Mouse (Mus musculus) kidney, embryonic 16.5 days (tissue): ENCODE measurements at regions not wholly inside any gene's neighbourhood (a gene's known extent, or its start where the extent isn't known, plus 50 kb on each side); places are given as distances from the start of the nearest gene placed in this dataset.

ENCODE experiments used
- ATAC-seq: fragments of 200-750 bp; cut with Nextera tagmentation; 2 replicates; pipeline ENCODE4 v1.8.0; 2017; ENCODE audit warnings: moderate TSS enrichment; ENCODE audit not compliant: low FRiP score, low TSS enrichment
- H3K27ac ChIP-seq: fragments of 300-500 bp; sonication (generic); 2 replicates; pipeline ENCODE4 v1.5.1; 2014; ENCODE audit warnings: low read length
- H3K27me3 ChIP-seq: fragments of 300-500 bp; sonication (generic); 2 replicates; pipeline ENCODE4 v1.6.1; 2014; ENCODE audit warnings: low read length, control low read depth, mixed read lengths; ENCODE audit not compliant: insufficient read depth
- H3K36me3 ChIP-seq: fragments of 300-500 bp; sonication (generic); 2 replicates; pipeline ENCODE4 v1.6.1; 2014; ENCODE audit warnings: low read length, control low read depth, mixed read lengths; ENCODE audit not compliant: insufficient read depth
- H3K4me1 ChIP-seq: fragments of 300-500 bp; sonication (generic); 2 replicates; pipeline ENCODE4 v1.6.1; 2014; ENCODE audit warnings: low read length, control low read depth, mixed read lengths; ENCODE audit not compliant: insufficient read depth
- H3K4me2 ChIP-seq: fragments of 300-500 bp; sonication (generic); replicated peaks from 2 replicates; pipeline ENCODE4 v1.6.1; 2014; ENCODE audit warnings: low read depth, low read length
- H3K4me3 ChIP-seq: fragments of 300-500 bp; sonication (generic); 2 replicates; pipeline ENCODE4 v1.5.1; 2014; ENCODE audit warnings: mild to moderate bottlenecking, low read length
- H3K9ac ChIP-seq: fragments of 300-500 bp; sonication (generic); replicated peaks from 2 replicates; pipeline ENCODE4 v1.6.1; 2014; ENCODE audit warnings: low read length
- H3K9me3 ChIP-seq: fragments of 300-500 bp; sonication (generic); 2 replicates; pipeline ENCODE4 v1.6.1; 2016; ENCODE audit warnings: low read length, control low read depth
- WGBS: fragments of 180-500 bp; shearing (Covaris S2); extraction: QIAGEN DNeasy Blood & Tissue Kit; methylation state at CpG from one replicate; pipeline ENCODE4 v1.1.7; 2014; 5-methylcytosine and 5-hydroxymethylcytosine counted together

GRCm38 (mm10) chr19:21036507-21037425, 82.8 kb upstream of the Tmc1 start:
- ATAC-seq = peak; percentile 47; the same call in 1 of the 2 replicates
- H3K9ac ChIP-seq = no peak overlapping the region
- no peaks in the 10 kb centered on the region for H3K27me3 ChIP-seq
- 21% methylated on average over 14 of the region's 14 CpGs for WGBS
- H3K4me3 ChIP-seq = no peak overlapping the region
- peak overlapping the region; percentile 45; the same call in 1 of the 2 replicates for H3K27ac ChIP-seq
- no peaks in the 10 kb centered on the region for H3K9me3 ChIP-seq
- peaks cover 18% of the 10 kb centered on the region for H3K4me1 ChIP-seq
- peak overlapping the region; percentile 30; the same call in 1 of the 2 replicates for H3K4me2 ChIP-seq
- no peaks in the 10 kb centered on the region for H3K36me3 ChIP-seq

GRCm38 (mm10) chr19:21035505-21035904, 81.5 kb upstream of the Tmc1 start:
- Histone ChIP-seq H3K9me3 (no peaks in the 10 kb centered on the region), H3K9ac (no peak overlapping the region), H3K4me1 (peaks cover 18% of the 10 kb centered on the region), H3K27me3 (no peaks in the 10 kb centered on the region), H3K36me3 (no peaks in the 10 kb centered on the region), H3K27ac (no peak overlapping the region), H3K4me3 (no peak overlapping the region), H3K4me2 (no peak overlapping the region)
- WGBS = 7% methylated on average over 4 of the region's 4 CpGs
- ATAC-seq = peak; percentile 40; the same call in 1 of the 2 replicates

- no peaks in the 10 kb centered on the region for H3K9me3 ChIP-seq
- 85% methylated on average over 3 of the region's 3 CpGs for WGBS
- H3K4me3 ChIP-seq = no peak overlapping the region
- no peak overlapping the region for H3K9ac ChIP-seq
- no peak for ATAC-seq
- no peak overlapping the region for H3K4me2 ChIP-seq
- H3K36me3 ChIP-seq = no peaks in the 10 kb centered on the region
- H3K27ac ChIP-seq = no peak overlapping the region
- no peaks in the 10 kb centered on the region for H3K27me3 ChIP-seq
- peaks cover 18% of the 10 kb centered on the region for H3K4me1 ChIP-seq
These were observed 80.0 kb upstream of the Tmc1 start for GRCm38 (mm10) chr19:21033991-21034390.

- Histone ChIP-seq H3K9me3 (no peaks in the 10 kb centered on the region), H3K9ac (no peak overlapping the region), H3K36me3 (no peaks in the 10 kb centered on the region), H3K4me3 (no peak overlapping the region), H3K27me3 (no peaks in the 10 kb centered on the region), H3K4me2 (no peak overlapping the region), H3K4me1 (peaks cover 18% of the 10 kb centered on the region), H3K27ac (no peak overlapping the region)
- WGBS = 78% methylated on average over 2 of the region's 2 CpGs
- ATAC-seq = no peak
These were observed 78.6 kb upstream of the Tmc1 start for GRCm38 (mm10) chr19:21032558-21032957.

- WGBS = 76% methylated on average over 4 of the region's 4 CpGs
- no peak overlapping the region for H3K4me3 ChIP-seq
- H3K36me3 ChIP-seq = no peaks in the 10 kb centered on the region
- H3K9ac ChIP-seq = no peak overlapping the region
- no peak overlapping the region for H3K4me2 ChIP-seq
- H3K9me3 ChIP-seq = no peaks in the 10 kb centered on the region
- H3K27ac ChIP-seq = no peak overlapping the region
- ATAC-seq = no peak
- peaks cover 14% of the 10 kb centered on the region for H3K4me1 ChIP-seq
- no peaks in the 10 kb centered on the region for H3K27me3 ChIP-seq
These were observed 77.8 kb upstream of the Tmc1 start for GRCm38 (mm10) chr19:21031768-21032308.

- H3K36me3 ChIP-seq = no peaks in the 10 kb centered on the region
- no peak overlapping the region for H3K27ac ChIP-seq
- no peaks in the 10 kb centered on the region for H3K27me3 ChIP-seq
- no peak overlapping the region for H3K4me3 ChIP-seq
- WGBS = 82% methylated on average over 5 of the region's 5 CpGs
- no peaks in the 10 kb centered on the region for H3K9me3 ChIP-seq
- peaks cover 6% of the 10 kb centered on the region; the same call in 1 of the 2 replicates for H3K4me1 ChIP-seq
- H3K9ac ChIP-seq = no peak overlapping the region
- ATAC-seq = no peak
- no peak overlapping the region for H3K4me2 ChIP-seq
These were observed 77.0 kb upstream of the Tmc1 start for GRCm38 (mm10) chr19:21030971-21031370.

- Histone ChIP-seq H3K4me3 (no peak overlapping the region), H3K27me3 (no peaks in the 10 kb centered on the region), H3K27ac (no peak overlapping the region), H3K4me1 (no peaks in the 10 kb centered on the region), H3K9ac (no peak overlapping the region), H3K4me2 (no peak overlapping the region), H3K9me3 (no peaks in the 10 kb centered on the region), H3K36me3 (no peaks in the 10 kb centered on the region)
- no peak for ATAC-seq
- WGBS = 88% methylated on average over 3 of the region's 3 CpGs
These were observed 75.0 kb upstream of the Tmc1 start for GRCm38 (mm10) chr19:21028981-21029380.

- Histone ChIP-seq H3K27ac (no peak overlapping the region), H3K9me3 (no peaks in the 10 kb centered on the region), H3K36me3 (no peaks in the 10 kb centered on the region), H3K4me1 (no peaks in the 10 kb centered on the region), H3K4me3 (no peak overlapping the region), H3K4me2 (no peak overlapping the region), H3K9ac (no peak overlapping the region), H3K27me3 (no peaks in the 10 kb centered on the region)
- 88% methylated on average over 8 of the region's 10 CpGs for WGBS
- no peak for ATAC-seq
These were observed 58.4 kb upstream of the Tmc1 start for GRCm38 (mm10) chr19:21012391-21012790.

- no peak for ATAC-seq
- WGBS = 91% methylated on average over 2 of the region's 2 CpGs
- Histone ChIP-seq H3K27ac (no peak overlapping the region), H3K9me3 (no peaks in the 10 kb centered on the region), H3K36me3 (no peaks in the 10 kb centered on the region), H3K4me1 (no peaks in the 10 kb centered on the region), H3K4me2 (no peak overlapping the region), H3K9ac (no peak overlapping the region), H3K4me3 (no peak overlapping the region), H3K27me3 (no peaks in the 10 kb centered on the region)
These were observed 55.6 kb upstream of the Tmc1 start for GRCm38 (mm10) chr19:21009607-21010006.

GRCm38 (mm10) chr19:21004411-21004810, 50.4 kb upstream of the Tmc1 start:
- ATAC-seq = no peak
- Histone ChIP-seq H3K36me3 (no peaks in the 10 kb centered on the region), H3K4me2 (no peak overlapping the region), H3K4me1 (no peaks in the 10 kb centered on the region), H3K9me3 (no peaks in the 10 kb centered on the region), H3K9ac (no peak overlapping the region), H3K27ac (no peak overlapping the region), H3K4me3 (no peak overlapping the region), H3K27me3 (no peaks in the 10 kb centered on the region)
- 90% methylated on average over 2 of the region's 2 CpGs for WGBS
